Mouse (Mus musculus) embryo, embryonic 11 days (tissue): ENCODE measurements at regions not wholly inside any gene's neighbourhood (a gene's known extent, or its start where the extent isn't known, plus 50 kb on each side); places are given as distances from the start of the nearest gene placed in this dataset.

Experiments used
- DNase-seq: peaks from one replicate; pipeline ENCODE4 v3.0.0-alpha.2; 2015

- DNase-seq: no peak
Observed at GRCm38 (mm10) chr14:67139152-67139551, 1130.1 kb upstream of the Gulo start.

GRCm38 (mm10) chr14:67136141-67136498 is 1127.1 kb upstream of the Gulo start:
- no peak for DNase-seq

GRCm38 (mm10) chr14:67135221-67136140 is 1126.5 kb upstream of the Gulo start:
- peak; percentile 66 for DNase-seq

- no peak for DNase-seq
Observed at GRCm38 (mm10) chr14:67133221-67133620, 1124.2 kb upstream of the Gulo start.

- DNase-seq: no peak
Observed at GRCm38 (mm10) chr14:67127118-67127517, 1118.1 kb upstream of the Gulo start.

- DNase-seq: no peak
Observed at GRCm38 (mm10) chr14:67126254-67126653, 1117.2 kb upstream of the Gulo start.

GRCm38 (mm10) chr14:67123300-67123699 is 1114.3 kb upstream of the Gulo start:
- no peak for DNase-seq
